Mouse (Mus musculus) forebrain, embryonic 12.5 days (tissue): ENCODE measurements around the gene Gpr65. TPM values are rescaled to one million over a fixed set of nuclear protein-coding genes. Genes with fewer than 3 reads are reported as not detected.
"Not testable (repeated sequence)": the region's sequence is repeated elsewhere in the genome, so short reads cannot be mapped to it uniquely, and the experiment has no call there.

Experiments used
- ATAC-seq: fragments of 200-750 bp; cut with Nextera tagmentation; 2 replicates; pipeline ENCODE4 v1.8.0; 2017; ENCODE audit warnings: moderate TSS enrichment; ENCODE audit not compliant: low FRiP score
- H3K27ac ChIP-seq: fragments of 300-500 bp; sonication (generic); 2 replicates; pipeline ENCODE4 v1.5.1; 2016; ENCODE audit warnings: mild to moderate bottlenecking
- H3K27me3 ChIP-seq: fragments of 300-500 bp; sonication (generic); 2 replicates; pipeline ENCODE4 v1.6.1; 2016; ENCODE audit warnings: mild to moderate bottlenecking
- H3K36me3 ChIP-seq: fragments of 300-500 bp; sonication (generic); replicated peaks from 2 replicates; pipeline ENCODE4 v1.6.1; 2016; ENCODE audit warnings: mild to moderate bottlenecking
- H3K4me1 ChIP-seq: fragments of 300-500 bp; sonication (generic); 2 replicates; pipeline ENCODE4 v1.6.1; 2016
- H3K4me2 ChIP-seq: fragments of 300-500 bp; sonication (generic); 2 replicates; pipeline ENCODE4 v1.6.1; 2016; ENCODE audit warnings: mild to moderate bottlenecking, moderate library complexity
- H3K4me3 ChIP-seq: fragments of 300-500 bp; sonication (generic); replicated peaks from 2 replicates; pipeline ENCODE4 v1.5.1; 2016; ENCODE audit warnings: mild to moderate bottlenecking
- H3K9ac ChIP-seq: fragments of 300-500 bp; sonication (generic); 2 replicates; pipeline ENCODE4 v1.6.1; 2016; ENCODE audit warnings: mild to moderate bottlenecking
- H3K9me3 ChIP-seq: fragments of 300-500 bp; sonication (generic); 2 replicates; pipeline ENCODE4 v1.6.1; 2016
- WGBS: fragments of 180-500 bp; shearing (Covaris S2); methylation state at CpG from one replicate; pipeline ENCODE4 v1.1.7; 2016; 5-methylcytosine and 5-hydroxymethylcytosine counted together
- polyA plus RNA-seq: library from polyadenylated mRNA; unstranded; fragments of >200 nt; fragmentation: Nextera tagmentation; extraction: Ambion mirVana; gene quantifications from 2 replicates; pipeline ENCODE4 v1.2.1, GENCODE M21; 2016

Gene Gpr65
- polyA plus RNA-seq, result 0.23 and 0.28 TPM in 2 replicates

DNA sequence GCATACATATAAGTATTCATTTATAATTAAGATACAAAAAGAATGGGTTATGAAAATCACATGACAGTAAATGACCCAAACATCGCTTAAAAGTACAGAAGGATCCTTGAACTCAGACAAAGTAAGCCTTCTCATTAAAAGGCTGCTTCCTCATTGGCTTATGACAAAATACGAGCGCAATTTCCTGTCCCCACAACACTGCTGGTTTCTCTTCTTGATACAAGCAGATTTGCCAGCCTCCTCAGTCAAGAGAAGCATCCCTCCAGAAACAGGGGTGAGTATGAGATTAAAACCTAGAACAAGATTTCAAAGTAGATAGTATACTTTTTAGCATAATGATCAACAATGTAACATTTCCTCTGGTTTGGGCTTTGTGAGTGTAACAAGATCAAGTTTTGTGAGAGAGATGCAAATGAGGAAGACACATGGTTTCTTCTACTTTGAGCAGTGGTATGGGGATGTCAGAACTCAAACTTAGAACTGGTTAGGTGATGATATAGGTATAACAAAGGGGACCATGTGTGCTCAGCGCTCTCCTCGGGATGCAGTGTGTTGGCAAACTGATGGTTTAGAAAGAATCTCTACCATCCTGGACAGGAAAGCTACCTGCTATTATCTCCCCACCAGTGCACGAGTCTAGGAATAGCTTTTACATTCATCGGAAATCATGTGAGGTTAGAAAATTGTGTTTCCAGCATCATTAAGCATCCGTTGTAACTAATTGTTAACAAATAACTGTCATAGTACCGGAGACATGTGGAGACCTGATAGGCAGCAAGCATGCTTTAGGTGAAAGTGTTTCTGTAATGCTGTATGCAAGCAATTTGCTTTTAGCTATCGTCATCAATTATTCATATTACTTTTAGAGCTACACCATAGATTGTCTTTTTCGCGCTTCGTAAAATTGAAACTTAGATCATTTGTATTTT lies at the start of gene Gpr65:
Gpr65 (plus strand) TSS at position 195 of the 929 bp plus-strand sequence.
- no peak within 1 kb of the TSS for H3K27ac ChIP-seq
- 90% methylated on average over 13 of the region's 13 CpGs for WGBS
- H3K27me3 ChIP-seq, result no peaks in the 10 kb centered on the region
- H3K9me3 ChIP-seq, result no peaks in the 10 kb centered on the region
- no peaks in the 10 kb centered on the region for H3K36me3 ChIP-seq
- no peak for ATAC-seq
- no peak within 1 kb of the TSS for H3K4me2 ChIP-seq
- H3K4me1 ChIP-seq, result peaks cover 5% of the 10 kb centered on the region
- H3K4me3 ChIP-seq, result no peak within 1 kb of the TSS
- no peak within 1 kb of the TSS for H3K9ac ChIP-seq

DNA sequence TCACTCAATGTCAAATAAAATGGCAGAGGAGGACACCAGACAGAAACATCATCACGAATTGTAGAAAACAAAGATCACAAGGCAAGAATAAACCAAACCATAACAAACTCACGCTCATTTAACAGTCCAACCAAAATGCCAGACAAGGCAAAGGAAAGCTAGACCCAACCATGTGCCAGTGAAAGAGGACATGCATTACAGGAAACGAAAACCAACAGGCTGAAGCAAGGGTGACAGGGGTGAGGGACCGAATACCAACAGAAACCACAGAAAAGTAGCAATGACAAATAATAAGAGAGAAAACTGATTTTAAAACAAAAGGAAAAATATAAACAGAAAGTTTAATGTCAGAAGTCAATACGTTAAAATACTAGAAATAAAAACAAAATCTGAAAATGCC lies 45.1 kb upstream of the Gpr65 start:
- Histone ChIP-seq H3K36me3 (peaks cover 8% of the 10 kb centered on the region; the same call in 1 of the 2 replicates), H3K9ac (no peak overlapping the region), H3K9me3 (no peaks in the 10 kb centered on the region), H3K4me3 (no peak overlapping the region), H3K27me3 (no peaks in the 10 kb centered on the region), H3K27ac (no peak overlapping the region), H3K4me1 (no peaks in the 10 kb centered on the region), H3K4me2 (no peak overlapping the region)
- 91% methylated on average over 5 of the region's 5 CpGs for WGBS
- ATAC-seq, result no peak

DNA sequence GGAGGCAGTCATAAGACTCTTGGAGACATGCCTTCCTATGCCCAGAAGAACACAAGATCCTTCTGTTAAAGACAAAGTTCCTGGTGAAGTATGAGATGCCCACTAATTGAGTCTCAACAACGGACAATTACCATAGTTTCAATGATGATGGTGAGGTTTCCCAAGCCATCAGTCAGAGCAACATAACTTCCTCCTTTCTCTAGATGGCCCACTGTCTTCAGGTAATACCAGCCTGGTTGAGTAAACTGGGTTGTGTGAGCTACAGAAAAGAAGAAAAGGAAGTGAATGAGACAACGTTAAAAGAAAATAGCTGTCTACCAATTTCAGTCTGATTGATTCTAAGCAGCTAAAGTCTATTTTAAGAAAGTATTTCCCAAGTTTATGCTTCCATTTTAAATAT lies 41.4 kb upstream of the Gpr65 start:
- H3K9me3 ChIP-seq, result no peaks in the 10 kb centered on the region
- 93% methylated on average over 2 of the region's 2 CpGs for whole genome bisulfite sequencing
- no peak for ATAC-seq
- H3K36me3 ChIP-seq, result peaks cover 12% of the 10 kb centered on the region
- no peaks in the 10 kb centered on the region for H3K4me1 ChIP-seq
- no peak overlapping the region for H3K4me2 ChIP-seq
- H3K4me3 ChIP-seq, result no peak overlapping the region
- H3K9ac ChIP-seq, result no peak overlapping the region
- no peak overlapping the region for H3K27ac ChIP-seq
- no peaks in the 10 kb centered on the region for H3K27me3 ChIP-seq

DNA sequence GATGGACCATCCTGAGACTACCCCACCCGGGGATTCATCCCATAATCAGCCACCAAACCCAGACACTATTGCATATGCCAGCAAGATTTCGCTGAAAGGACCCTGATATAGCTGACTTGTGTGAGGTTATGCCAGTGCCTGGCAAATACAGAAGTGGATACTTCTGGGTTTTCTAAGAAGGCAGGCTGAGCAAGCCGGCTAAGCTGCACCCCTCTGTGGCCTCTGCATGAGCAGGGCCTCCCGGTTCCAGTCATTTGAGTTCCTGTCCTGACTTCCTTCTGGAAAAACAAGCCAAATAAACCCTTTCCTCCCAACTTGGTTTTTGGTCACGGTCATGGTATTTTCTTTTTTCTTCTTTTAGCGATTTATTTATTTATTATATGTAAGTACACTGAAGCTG lies 30.0 kb upstream of the Gpr65 start:
- not testable (repeated sequence) for H3K4me2 ChIP-seq, H3K9ac ChIP-seq, H3K4me1 ChIP-seq, H3K9me3 ChIP-seq, H3K27me3 ChIP-seq, H3K36me3 ChIP-seq, H3K27ac ChIP-seq, ATAC-seq, H3K4me3 ChIP-seq
- 89% methylated on average over 6 of the region's 6 CpGs for WGBS

DNA sequence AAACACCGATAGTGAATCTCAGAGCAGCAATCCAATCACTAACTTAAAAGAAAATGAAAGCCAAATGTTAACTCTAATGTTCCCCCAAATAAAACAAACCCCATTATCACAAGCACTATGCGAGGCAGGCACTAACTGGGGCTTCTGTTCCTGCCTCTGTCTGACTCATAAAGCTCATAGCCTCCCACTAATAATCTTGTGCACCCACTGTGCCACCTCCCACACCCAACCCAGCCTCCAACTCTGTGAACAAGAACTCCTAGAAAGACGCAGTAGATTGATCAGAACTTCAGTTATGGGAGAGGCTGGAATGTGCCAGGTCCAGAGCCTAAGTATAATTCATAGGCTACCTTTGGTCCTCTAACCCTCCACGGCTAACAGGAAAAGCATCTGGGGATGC lies 24.3 kb upstream of the Gpr65 start:
- 87% methylated on average over 4 of the region's 4 CpGs for WGBS

DNA sequence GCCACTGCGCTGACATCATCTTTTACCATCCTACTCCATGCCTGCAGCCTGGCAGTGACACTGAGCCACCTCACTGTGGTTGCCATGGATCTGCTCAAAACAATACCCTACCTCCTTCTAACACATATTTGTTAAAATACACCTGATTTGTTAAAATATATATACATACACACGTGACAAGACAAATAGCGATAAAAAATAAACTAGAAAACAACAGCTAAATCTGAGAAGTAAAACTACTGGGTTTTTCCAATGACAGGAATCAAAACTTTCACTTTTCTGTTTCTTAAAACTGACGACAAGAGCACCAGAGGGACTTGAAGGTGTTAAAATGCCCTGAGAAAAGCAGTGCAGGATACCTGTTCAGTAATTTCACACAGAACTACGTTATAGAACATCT lies 23.6 kb upstream of the Gpr65 start:
- no peak overlapping the region for H3K4me3 ChIP-seq
- H3K4me2 ChIP-seq, result no peak overlapping the region
- no peak overlapping the region for H3K9ac ChIP-seq
- no peak overlapping the region for H3K27ac ChIP-seq
- no peaks in the 10 kb centered on the region for H3K36me3 ChIP-seq
- no peaks in the 10 kb centered on the region for H3K4me1 ChIP-seq
- H3K27me3 ChIP-seq, result no peaks in the 10 kb centered on the region
- ATAC-seq, result no peak
- H3K9me3 ChIP-seq, result no peaks in the 10 kb centered on the region
- 94% methylated on average over 5 of the region's 5 CpGs for WGBS

More for the DNA sequence above, 24.3 kb upstream of the Gpr65 start:
- H3K27me3 ChIP-seq, result no peaks in the 10 kb centered on the region
- H3K9ac ChIP-seq, result no peak overlapping the region
- H3K4me2 ChIP-seq, result no peak overlapping the region
- H3K27ac ChIP-seq, result no peak overlapping the region
- no peak overlapping the region for H3K4me3 ChIP-seq
- H3K36me3 ChIP-seq, result no peaks in the 10 kb centered on the region
- H3K9me3 ChIP-seq, result no peaks in the 10 kb centered on the region
- no peak for ATAC-seq
- H3K4me1 ChIP-seq, result no peaks in the 10 kb centered on the region

DNA sequence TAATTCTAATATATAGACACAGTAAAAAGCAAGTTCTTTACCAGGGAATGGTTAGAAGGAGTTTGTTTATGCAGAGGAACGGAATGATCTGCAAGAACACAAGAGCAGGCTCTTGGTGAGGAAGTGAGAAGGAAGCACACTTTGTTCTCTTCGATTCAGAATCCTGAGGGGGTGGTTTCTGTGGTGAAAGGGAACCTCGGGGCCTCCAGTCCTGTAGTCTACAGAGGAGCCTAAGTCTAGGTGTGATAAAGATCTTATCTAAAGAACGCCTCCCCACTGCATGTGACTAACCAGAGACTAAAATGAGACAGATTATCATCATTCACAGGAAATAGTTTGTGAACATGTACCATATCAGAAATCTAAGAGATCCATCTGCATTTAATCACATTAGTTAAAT lies 21.6 kb upstream of the Gpr65 start:
- H3K4me2 ChIP-seq, result no peak overlapping the region
- no peaks in the 10 kb centered on the region for H3K4me1 ChIP-seq
- no peak overlapping the region for H3K4me3 ChIP-seq
- WGBS, result 84% methylated on average over 4 of the region's 4 CpGs
- H3K9ac ChIP-seq, result no peak overlapping the region
- H3K27ac ChIP-seq, result no peak overlapping the region
- no peaks in the 10 kb centered on the region for H3K9me3 ChIP-seq
- H3K36me3 ChIP-seq, result peaks cover 8% of the 10 kb centered on the region; the same call in 1 of the 2 replicates
- H3K27me3 ChIP-seq, result no peaks in the 10 kb centered on the region
- no peak for ATAC-seq

DNA sequence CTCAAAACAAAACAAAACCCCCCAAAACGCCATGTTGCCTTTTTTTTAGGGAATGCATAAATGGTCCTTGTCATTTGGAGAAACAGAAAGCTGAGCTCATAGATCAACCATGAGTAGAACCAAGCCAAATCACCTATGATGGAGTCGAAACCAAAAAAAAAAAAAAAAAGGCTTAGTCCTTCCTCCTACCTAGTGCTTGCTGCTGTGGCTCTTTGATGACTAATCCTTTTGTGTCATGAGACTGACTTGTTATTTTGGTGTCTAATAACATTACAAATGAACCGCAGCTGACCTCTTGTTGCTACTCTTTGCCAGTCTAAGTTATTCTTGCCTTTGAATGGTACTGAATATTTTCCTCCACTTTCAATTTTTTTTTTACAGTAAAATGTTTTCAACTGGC lies 18.8 kb upstream of the Gpr65 start:
- H3K27me3 ChIP-seq, result no peaks in the 10 kb centered on the region
- H3K36me3 ChIP-seq, result peaks cover 8% of the 10 kb centered on the region; the same call in 1 of the 2 replicates
- H3K4me1 ChIP-seq, result no peaks in the 10 kb centered on the region
- H3K9ac ChIP-seq, result no peak overlapping the region
- no peak overlapping the region for H3K4me2 ChIP-seq
- no peak overlapping the region for H3K4me3 ChIP-seq
- no peaks in the 10 kb centered on the region for H3K9me3 ChIP-seq
- H3K27ac ChIP-seq, result no peak overlapping the region
- no peak for ATAC-seq
- WGBS, result 66% methylated on average over 3 of the region's 3 CpGs

DNA sequence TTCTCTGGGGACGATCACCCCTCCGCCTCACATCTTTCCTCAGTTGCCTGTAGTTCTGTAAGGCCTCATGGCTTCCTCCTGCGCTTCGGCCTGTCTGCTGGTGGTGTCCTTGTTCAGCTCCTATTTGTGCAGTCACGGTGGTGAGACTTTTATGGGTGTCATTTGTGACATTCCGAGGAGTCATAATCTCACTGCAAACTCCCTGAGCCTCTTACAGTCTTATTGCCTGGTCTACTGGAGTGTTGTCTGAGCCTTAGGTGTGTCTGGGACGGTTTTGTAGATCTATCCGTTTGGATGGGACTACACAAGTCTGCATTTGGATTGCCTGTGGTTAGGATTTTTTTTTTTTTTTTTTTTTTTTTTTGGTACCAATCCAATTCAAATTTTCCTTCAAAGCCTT lies 18.1 kb upstream of the Gpr65 start:
- ATAC-seq, result no peak
- WGBS, result 91% methylated on average over 8 of the region's 8 CpGs
- Histone ChIP-seq H3K36me3 (peaks cover 8% of the 10 kb centered on the region; the same call in 1 of the 2 replicates), H3K4me2 (no peak overlapping the region), H3K9me3 (no peaks in the 10 kb centered on the region), H3K9ac (no peak overlapping the region), H3K27ac (no peak overlapping the region), H3K4me1 (no peaks in the 10 kb centered on the region), H3K27me3 (no peaks in the 10 kb centered on the region), H3K4me3 (no peak overlapping the region)

DNA sequence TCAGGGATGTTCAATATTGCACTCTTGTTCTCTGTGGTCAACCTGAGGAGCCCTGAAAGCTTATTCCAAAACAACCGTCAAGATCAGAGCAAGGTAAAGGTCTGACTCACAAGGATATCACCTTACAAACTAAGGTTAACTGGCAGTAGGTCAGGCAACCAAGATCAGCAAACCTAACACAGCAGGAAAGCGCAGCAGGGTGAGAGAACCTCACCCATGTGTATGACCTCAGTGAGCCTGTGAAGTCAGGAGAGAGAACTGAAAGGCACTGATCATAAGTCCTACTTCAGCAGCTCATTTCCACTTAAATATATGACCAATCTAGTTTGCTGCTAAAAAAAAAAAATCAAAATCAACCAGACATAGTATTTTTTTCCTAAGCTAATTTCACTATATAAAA lies 16.0 kb upstream of the Gpr65 start:
- ATAC-seq, result no peak
- Histone ChIP-seq H3K4me3 (no peak overlapping the region), H3K36me3 (peaks cover 8% of the 10 kb centered on the region; the same call in 1 of the 2 replicates), H3K9ac (no peak overlapping the region), H3K4me2 (no peak overlapping the region), H3K9me3 (no peaks in the 10 kb centered on the region), H3K27ac (no peak overlapping the region), H3K4me1 (peaks cover 4% of the 10 kb centered on the region; the same call in 1 of the 2 replicates), H3K27me3 (no peaks in the 10 kb centered on the region)
- 82% methylated on average over 2 of the region's 2 CpGs for WGBS

DNA sequence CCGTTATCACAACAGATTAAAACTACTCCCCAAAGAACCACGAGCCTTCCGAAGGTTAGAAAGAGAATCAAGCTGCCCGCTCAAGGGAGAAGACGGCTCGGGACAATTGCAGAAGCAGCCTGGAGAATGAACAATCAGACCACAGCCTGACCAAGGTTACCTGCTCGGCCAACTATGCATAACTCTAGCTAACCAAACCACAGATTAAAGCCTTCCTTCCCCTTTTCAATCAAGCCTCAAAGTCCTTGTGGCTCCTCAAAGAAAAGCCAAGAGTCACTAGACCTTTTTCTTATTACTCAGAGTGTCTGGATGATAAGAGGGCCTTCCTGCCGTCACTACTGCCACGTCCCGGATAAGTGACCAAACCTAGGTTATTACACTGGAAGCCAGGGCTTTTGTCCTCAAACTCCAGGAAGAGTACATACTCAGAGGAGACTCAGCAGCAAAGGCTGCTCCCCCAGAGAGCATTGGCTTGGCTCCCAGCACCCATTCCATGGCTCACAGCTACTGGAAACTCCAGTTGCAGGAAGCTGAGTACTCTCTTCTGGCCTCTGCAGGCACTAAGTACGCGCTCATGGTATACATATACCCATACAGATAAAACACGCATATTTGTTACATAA lies 13.0 kb upstream of the Gpr65 start:
- no peak for ATAC-seq
- Histone ChIP-seq H3K9ac (no peak overlapping the region), H3K27ac (no peak overlapping the region), H3K4me2 (no peak overlapping the region), H3K4me1 (peaks cover 9% of the 10 kb centered on the region; the same call in 1 of the 2 replicates), H3K36me3 (0 out of 2 replicates have a peak, but pooled peaks cover 3% of the 10 kb centered on the region), H3K4me3 (no peak overlapping the region), H3K9me3 (no peaks in the 10 kb centered on the region), H3K27me3 (no peaks in the 10 kb centered on the region)
- 85% methylated on average over 13 of the region's 13 CpGs for WGBS

DNA sequence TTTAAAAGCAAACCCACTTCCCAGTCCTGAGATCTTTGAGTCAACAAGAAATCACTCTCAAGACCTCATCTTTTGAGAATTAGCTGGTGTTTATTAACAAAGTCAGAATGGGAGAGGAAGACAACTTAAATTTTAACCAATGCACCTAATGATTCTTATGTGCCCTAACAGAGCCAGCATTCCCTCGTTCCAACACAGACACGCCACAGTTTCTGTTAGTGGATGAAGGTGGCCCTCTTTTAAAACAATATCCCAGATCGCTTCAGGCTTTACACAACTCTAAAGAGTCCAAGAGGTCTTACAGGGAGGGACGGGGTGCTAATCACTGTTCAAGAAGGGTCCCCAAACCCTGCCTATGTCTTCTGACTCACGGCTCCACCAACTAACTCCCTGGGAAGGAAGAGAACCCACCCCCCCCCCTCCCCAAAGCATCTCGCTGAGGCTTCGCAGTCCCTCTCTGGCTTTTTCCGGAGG lies 10.0 kb upstream of the Gpr65 start:
- Histone ChIP-seq H3K4me1 (peaks cover 9% of the 10 kb centered on the region; the same call in 1 of the 2 replicates), H3K9me3 (no peaks in the 10 kb centered on the region), H3K4me3 (peak overlapping the region; percentile 73), H3K4me2 (peak overlapping the region; percentile 66), H3K9ac (peak overlapping the region; percentile 85), H3K27me3 (no peaks in the 10 kb centered on the region), H3K36me3 (no peaks in the 10 kb centered on the region), H3K27ac (peak overlapping the region; percentile 96)
- ATAC-seq, result no peak
- under 1% methylated on average over 8 of the region's 8 CpGs for WGBS
